Mouse (Mus musculus): ENCODE measurements at regions not wholly inside any gene's neighbourhood (a gene's known extent, or its start where the extent isn't known, plus 50 kb on each side); places are given as distances from the start of the nearest gene placed in this dataset.
"Not testable (repeated sequence)": the region's sequence is repeated elsewhere in the genome, so short reads cannot be mapped to it uniquely, and the experiment has no call there.

DNA sequence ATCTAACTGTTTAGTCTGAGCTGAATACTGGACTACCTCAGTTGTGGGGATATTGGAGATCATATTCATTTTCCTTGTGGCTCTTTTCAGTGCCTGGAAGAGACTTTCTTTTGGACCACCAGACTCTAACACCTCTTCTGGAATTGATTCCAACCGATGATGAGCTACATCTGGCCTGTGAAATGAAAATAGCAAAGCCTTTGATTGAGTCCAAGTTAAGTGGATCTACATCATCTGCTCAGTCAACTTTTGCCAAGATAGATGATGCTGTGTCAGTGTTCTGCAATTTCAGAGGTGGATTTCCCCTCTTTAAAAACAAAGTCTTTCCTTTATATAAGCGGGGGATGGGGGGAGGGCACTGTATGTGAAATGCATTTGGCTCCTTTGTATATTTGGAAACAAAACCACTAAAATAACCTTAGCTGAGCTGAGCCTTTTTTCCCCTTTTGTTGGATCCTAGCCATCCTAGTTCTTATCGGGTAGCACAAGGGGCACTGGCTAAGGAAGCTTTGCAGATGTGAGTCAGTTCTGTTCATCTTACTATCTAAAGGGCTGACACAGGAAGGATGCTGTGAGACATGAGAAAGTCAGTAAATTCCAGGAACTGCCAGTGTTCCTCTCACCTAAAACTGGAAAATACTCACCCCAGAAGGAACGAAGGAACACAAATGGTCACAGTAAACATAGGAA lies 473.8 kb downstream of the Cypt12 start:
- no peak overlapping the region for H3K27ac ChIP-seq (ENCODE audit: low read length)
- no peaks in the 10 kb centered on the region for H3K27me3 ChIP-seq (ENCODE audit: control insufficient read depth, insufficient read depth, low read length)
- 60% methylated on average over 4 of the region's 4 CpGs for WGBS
- H3K9me3 ChIP-seq (ENCODE audit: control insufficient read depth, low read depth, low read length) = no peaks in the 10 kb centered on the region
- ATAC-seq (ENCODE audit: insufficient number of reproducible peaks, insufficient read depth, low FRiP score, low read depth) = no peak
- H3K9ac ChIP-seq (replicated peaks; ENCODE audit: low read depth, low read length) = no peak overlapping the region
- H3K36me3 ChIP-seq (ENCODE audit: control insufficient read depth, insufficient read depth, low read length) = no peaks in the 10 kb centered on the region
- no peaks in the 10 kb centered on the region for H3K4me1 ChIP-seq (ENCODE audit: control insufficient read depth, insufficient read depth, low read length)
- H3K4me2 ChIP-seq (replicated peaks; ENCODE audit: low read depth, low read length) = no peak overlapping the region
- no peak overlapping the region for H3K4me3 ChIP-seq (ENCODE audit: low read depth, low read length)

GRCm38 (mm10) chr3:18428908-18429307 lies 480.7 kb downstream of the Cypt12 start:
- no peaks in the 10 kb centered on the region for H3K27me3 ChIP-seq (ENCODE audit: control insufficient read depth, insufficient read depth, low read length)
- ATAC-seq (ENCODE audit: insufficient number of reproducible peaks, insufficient read depth, low FRiP score, low read depth) = no peak
- no peaks in the 10 kb centered on the region for H3K9me3 ChIP-seq (ENCODE audit: control insufficient read depth, low read depth, low read length)
- no peaks in the 10 kb centered on the region for H3K36me3 ChIP-seq (ENCODE audit: control insufficient read depth, insufficient read depth, low read length)
- 81% methylated on average over 1 of the region's 1 CpGs for WGBS
- H3K4me2 ChIP-seq (replicated peaks; ENCODE audit: low read depth, low read length) = no peak overlapping the region
- H3K4me3 ChIP-seq (ENCODE audit: low read depth, low read length) = no peak overlapping the region
- H3K27ac ChIP-seq (ENCODE audit: low read length) = no peak overlapping the region
- H3K9ac ChIP-seq (replicated peaks; ENCODE audit: low read depth, low read length) = no peak overlapping the region
- no peaks in the 10 kb centered on the region for H3K4me1 ChIP-seq (ENCODE audit: control insufficient read depth, insufficient read depth, low read length)

GRCm38 (mm10) chr3:18438845-18439244 lies 490.6 kb downstream of the Cypt12 start:
- no peak overlapping the region for H3K4me3 ChIP-seq (ENCODE audit: low read depth, low read length)
- no peak overlapping the region for H3K9ac ChIP-seq (replicated peaks; ENCODE audit: low read depth, low read length)

GRCm38 (mm10) chr3:18452197-18452933 lies 504.2 kb downstream of the Cypt12 start:
- no peak overlapping the region for H3K4me2 ChIP-seq (replicated peaks; ENCODE audit: low read depth, low read length)
- H3K27ac ChIP-seq (ENCODE audit: low read length) = no peak overlapping the region
- no peaks in the 10 kb centered on the region for H3K36me3 ChIP-seq (ENCODE audit: control insufficient read depth, insufficient read depth, low read length)
- no peak overlapping the region for H3K9ac ChIP-seq (replicated peaks; ENCODE audit: low read depth, low read length)
- WGBS = 82% methylated on average over 3 of the region's 3 CpGs
- no peaks in the 10 kb centered on the region for H3K9me3 ChIP-seq (ENCODE audit: control insufficient read depth, low read depth, low read length)
- H3K4me3 ChIP-seq (ENCODE audit: low read depth, low read length) = no peak overlapping the region
- no peak for ATAC-seq (ENCODE audit: insufficient number of reproducible peaks, insufficient read depth, low FRiP score, low read depth)
- H3K27me3 ChIP-seq (ENCODE audit: control insufficient read depth, insufficient read depth, low read length) = no peaks in the 10 kb centered on the region
- H3K4me1 ChIP-seq (ENCODE audit: control insufficient read depth, insufficient read depth, low read length) = no peaks in the 10 kb centered on the region

More at GRCm38 (mm10) chr3:18438845-18439244, 490.6 kb downstream of the Cypt12 start:
- H3K4me2 ChIP-seq (replicated peaks; ENCODE audit: low read depth, low read length) = no peak overlapping the region
- H3K4me1 ChIP-seq (ENCODE audit: control insufficient read depth, insufficient read depth, low read length) = no peaks in the 10 kb centered on the region
- H3K27me3 ChIP-seq (ENCODE audit: control insufficient read depth, insufficient read depth, low read length) = no peaks in the 10 kb centered on the region
- H3K27ac ChIP-seq (ENCODE audit: low read length) = no peak overlapping the region
- WGBS = 77% methylated on average over 5 of the region's 5 CpGs
- no peaks in the 10 kb centered on the region for H3K36me3 ChIP-seq (ENCODE audit: control insufficient read depth, insufficient read depth, low read length)
- ATAC-seq (ENCODE audit: insufficient number of reproducible peaks, insufficient read depth, low FRiP score, low read depth) = no peak
- no peaks in the 10 kb centered on the region for H3K9me3 ChIP-seq (ENCODE audit: control insufficient read depth, low read depth, low read length)

DNA sequence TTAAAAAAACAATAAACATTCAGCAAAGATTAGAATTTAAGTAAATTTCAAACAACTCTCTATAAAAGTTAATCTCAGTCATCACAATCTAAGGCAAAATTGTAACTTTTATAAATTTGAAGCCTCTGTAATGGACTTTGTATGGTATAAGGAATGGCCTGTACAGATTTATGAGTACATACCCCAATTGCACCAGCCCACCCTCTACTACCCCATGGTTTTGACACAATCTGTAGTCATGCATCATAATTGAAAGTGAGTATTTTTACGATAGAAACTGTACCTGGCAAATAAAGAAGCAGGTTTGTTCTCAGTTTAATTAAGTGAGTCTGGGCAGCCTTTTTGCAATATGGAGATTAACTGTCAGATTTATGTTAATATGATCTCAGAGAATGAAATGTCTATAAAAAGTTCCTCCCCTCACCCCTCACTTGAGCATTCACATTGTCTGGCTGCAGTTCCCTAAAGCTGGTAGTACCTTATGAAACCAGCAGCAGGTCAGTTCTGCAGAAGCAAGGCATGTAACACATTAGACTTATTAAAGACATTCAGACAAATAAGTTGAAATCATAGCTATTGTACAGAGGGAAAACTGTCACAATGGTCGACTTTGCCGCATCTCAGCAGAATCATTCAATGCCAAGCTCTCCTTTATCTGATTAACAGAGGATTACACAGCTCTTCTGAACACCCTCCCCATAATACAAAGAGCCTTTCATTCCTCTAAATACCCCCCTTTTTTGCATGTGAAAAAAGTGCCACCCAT lies 505.2 kb downstream of the Cypt12 start:
- no peaks in the 10 kb centered on the region for H3K36me3 ChIP-seq (ENCODE audit: control insufficient read depth, insufficient read depth, low read length)
- H3K27me3 ChIP-seq (ENCODE audit: control insufficient read depth, insufficient read depth, low read length) = no peaks in the 10 kb centered on the region
- no peaks in the 10 kb centered on the region for H3K4me1 ChIP-seq (ENCODE audit: control insufficient read depth, insufficient read depth, low read length)
- no peak overlapping the region for H3K4me3 ChIP-seq (ENCODE audit: low read depth, low read length)
- H3K4me2 ChIP-seq (replicated peaks; ENCODE audit: low read depth, low read length) = no peak overlapping the region
- H3K9ac ChIP-seq (replicated peaks; ENCODE audit: low read depth, low read length) = no peak overlapping the region
- no peak overlapping the region for H3K27ac ChIP-seq (ENCODE audit: low read length)
- WGBS = 86% methylated on average over 1 of the region's 3 CpGs
- ATAC-seq (ENCODE audit: insufficient number of reproducible peaks, insufficient read depth, low FRiP score, low read depth) = no peak
- no peaks in the 10 kb centered on the region for H3K9me3 ChIP-seq (ENCODE audit: control insufficient read depth, low read depth, low read length)

DNA sequence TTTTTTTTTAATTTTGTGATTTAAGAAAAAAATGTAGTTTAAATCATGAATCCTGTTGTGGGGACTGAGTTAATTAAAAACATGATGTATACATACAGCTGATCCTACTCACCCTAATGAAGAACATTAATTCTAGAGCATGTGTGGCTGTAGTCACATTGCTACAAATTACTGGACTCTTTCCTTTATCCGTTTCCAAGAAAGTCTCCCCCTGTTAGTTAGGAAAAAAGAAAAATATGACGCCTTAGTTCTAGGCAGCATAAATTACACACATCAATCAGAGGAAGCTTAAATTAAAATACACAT lies 505.7 kb downstream of the Cypt12 start:
- H3K36me3 ChIP-seq (ENCODE audit: control insufficient read depth, insufficient read depth, low read length) = no peaks in the 10 kb centered on the region
- no peak overlapping the region for H3K4me2 ChIP-seq (replicated peaks; ENCODE audit: low read depth, low read length)
- H3K9ac ChIP-seq (replicated peaks; ENCODE audit: low read depth, low read length) = no peak overlapping the region
- ATAC-seq (ENCODE audit: insufficient number of reproducible peaks, insufficient read depth, low FRiP score, low read depth) = no peak
- no peak overlapping the region for H3K27ac ChIP-seq (ENCODE audit: low read length)
- H3K4me3 ChIP-seq (ENCODE audit: low read depth, low read length) = no peak overlapping the region
- 59% methylated on average over 2 of the region's 2 CpGs for WGBS
- no peaks in the 10 kb centered on the region for H3K9me3 ChIP-seq (ENCODE audit: control insufficient read depth, low read depth, low read length)
- no peaks in the 10 kb centered on the region for H3K4me1 ChIP-seq (ENCODE audit: control insufficient read depth, insufficient read depth, low read length)
- H3K27me3 ChIP-seq (ENCODE audit: control insufficient read depth, insufficient read depth, low read length) = no peaks in the 10 kb centered on the region

DNA sequence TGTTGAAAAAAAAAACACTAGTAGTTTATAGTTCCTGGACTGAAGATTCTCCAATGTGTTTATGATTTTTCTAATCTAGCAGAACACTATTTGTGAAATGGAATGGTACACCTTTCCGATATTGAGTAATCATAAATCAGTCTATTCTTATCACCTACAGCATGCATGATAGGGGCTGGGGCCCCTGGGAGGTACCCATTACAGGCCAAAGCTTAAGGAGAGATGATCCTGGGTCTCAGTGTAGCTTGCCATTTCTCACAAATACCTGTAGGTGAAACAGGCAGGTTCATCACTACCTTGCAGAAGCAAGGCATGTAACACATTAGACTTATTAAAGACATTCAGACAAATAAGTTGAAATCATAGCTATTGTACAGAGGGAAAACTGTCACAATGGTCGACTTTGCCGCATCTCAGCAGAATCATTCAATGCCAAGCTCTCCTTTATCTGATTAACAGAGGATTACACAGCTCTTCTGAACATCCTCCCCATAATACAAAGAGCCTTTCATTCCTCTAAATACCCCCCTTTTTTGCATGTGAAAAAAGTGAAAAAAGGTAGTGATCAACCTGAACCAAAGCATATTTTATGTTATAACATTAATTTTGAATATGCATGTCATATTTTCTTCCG lies 506.5 kb downstream of the Cypt12 start:
- H3K9me3 ChIP-seq (ENCODE audit: control insufficient read depth, low read depth, low read length); H3K27me3 ChIP-seq (ENCODE audit: control insufficient read depth, insufficient read depth, low read length); H3K4me2 ChIP-seq (replicated peaks; ENCODE audit: low read depth, low read length); H3K27ac ChIP-seq (ENCODE audit: low read length); ATAC-seq (ENCODE audit: insufficient number of reproducible peaks, insufficient read depth, low FRiP score, low read depth); H3K4me3 ChIP-seq (ENCODE audit: low read depth, low read length); H3K36me3 ChIP-seq (ENCODE audit: control insufficient read depth, insufficient read depth, low read length); H3K4me1 ChIP-seq (ENCODE audit: control insufficient read depth, insufficient read depth, low read length); H3K9ac ChIP-seq (replicated peaks; ENCODE audit: low read depth, low read length): not testable (repeated sequence)
- WGBS = 87% methylated on average over 2 of the region's 4 CpGs

- 86% methylated on average over 2 of the region's 2 CpGs for WGBS
- no peak for ATAC-seq (ENCODE audit: insufficient number of reproducible peaks, insufficient read depth, low FRiP score, low read depth)
- Histone ChIP-seq H3K36me3 (ENCODE audit: control insufficient read depth, insufficient read depth, low read length) (no peaks in the 10 kb centered on the region), H3K4me3 (ENCODE audit: low read depth, low read length) (no peak overlapping the region), H3K27me3 (ENCODE audit: control insufficient read depth, insufficient read depth, low read length) (no peaks in the 10 kb centered on the region), H3K4me1 (ENCODE audit: control insufficient read depth, insufficient read depth, low read length) (no peaks in the 10 kb centered on the region), H3K4me2 (replicated peaks; ENCODE audit: low read depth, low read length) (no peak overlapping the region), H3K9ac (replicated peaks; ENCODE audit: low read depth, low read length) (no peak overlapping the region), H3K27ac (ENCODE audit: low read length) (no peak overlapping the region), H3K9me3 (ENCODE audit: control insufficient read depth, low read depth, low read length) (no peaks in the 10 kb centered on the region)
Observed at GRCm38 (mm10) chr3:18456033-18456690, 508.0 kb downstream of the Cypt12 start.

Measured in stomach, embryonic 14.5 days (tissue).